ENCODE assay signal across 9 mouse cellular contexts in the genomic region with DNA sequence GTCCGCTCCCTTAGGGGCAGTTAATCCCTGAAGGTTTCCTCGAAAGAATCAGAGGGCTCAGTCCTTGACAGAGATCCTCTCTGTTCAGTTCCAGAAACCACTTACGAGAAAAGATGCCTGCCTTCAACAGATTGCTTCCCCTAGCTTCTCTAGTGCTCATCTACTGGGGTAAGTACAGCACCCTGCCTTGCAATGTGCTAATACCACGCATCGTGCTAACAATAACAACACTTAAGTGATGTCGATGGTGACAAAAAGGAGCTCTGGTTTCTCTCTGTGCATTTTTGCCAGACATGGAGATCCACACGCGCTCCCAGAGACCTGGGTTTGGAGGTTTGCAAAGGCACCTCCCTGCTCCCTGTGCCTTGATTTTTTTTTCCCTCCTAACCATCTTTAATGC. TPM values are rescaled to one million over a fixed set of nuclear protein-coding genes. Genes with fewer than 3 reads are reported as not detected.
DNase-seq lines count a peak whose midpoint lies in the region; ATAC-seq and TF ChIP-seq lines count a peak whose summit lies in the region.
"Had no signal": no experiment of that assay in that cellular context is flagged by ENCODE, and none has a peak within 500 bp of the region (broad histone marks: within the 10 kb centered on the region; RNA-seq: fewer than 3 reads in every experiment).

No protein-coding gene starts in this region.

- peaks cover 15% of the 10 kb centered on the region for H3K27me3 ChIP-seq in lung, embryonic 15.5 days
- peaks cover 12% of the 10 kb centered on the region; the same call in 1 of the 2 replicates for H3K27me3 ChIP-seq in intestine, embryonic 16.5 days (replicated peaks; ENCODE audit: control insufficient read depth, insufficient read depth, low read length)
- H3K27me3 ChIP-seq in stomach, postnatal 0 days (ENCODE audit: control insufficient read depth, insufficient read depth, low read length), result no peaks in the 10 kb centered on the region

- no peak for TF ChIP-seq CTCF in stomach, postnatal 0 days (IDR thresholded peaks at IDR 0.05; ENCODE audit: low read depth)

- DNase-seq in embryo, embryonic 11 days, result peak; percentile 5
- DNase-seq in embryo, embryonic 10.5 days (ENCODE audit: low spot score), result no peak
- no peak for DNase-seq in lung, postnatal 4 days
- no peak for DNase-seq in stomach, postnatal 0 days (ENCODE audit: low spot score)
- no peak for DNase-seq in gastrocnemius, postnatal 14 days

- H3K9me3 ChIP-seq in lung, embryonic 15.5 days, result no peaks in the 10 kb centered on the region
- H3K9me3 ChIP-seq in intestine, embryonic 16.5 days (ENCODE audit: control insufficient read depth, low read length), result no peaks in the 10 kb centered on the region
- no peaks in the 10 kb centered on the region for H3K9me3 ChIP-seq in stomach, postnatal 0 days (ENCODE audit: control insufficient read depth, low read length)

- no peak for ATAC-seq in lung, embryonic 15.5 days (ENCODE audit: borderline replicate concordance, extremely low read depth, low FRiP score, low TSS enrichment)
- no peak for ATAC-seq in intestine, embryonic 16.5 days
- no peak for ATAC-seq in stomach, postnatal 0 days (ENCODE audit: low FRiP score, low TSS enrichment)
- no peak for ATAC-seq in cerebellum, adult (ENCODE audit: insufficient number of reproducible peaks, low FRiP score, low TSS enrichment)
- ATAC-seq: activated CD4-positive, CD25-positive, alpha-beta regulatory T cell, adult 4 months had no signal

- H3K4me1 ChIP-seq in lung, embryonic 15.5 days, result peaks cover 20% of the 10 kb centered on the region
- H3K4me1 ChIP-seq in intestine, embryonic 16.5 days (ENCODE audit: control insufficient read depth, insufficient read depth, low read length), result peaks cover 17% of the 10 kb centered on the region
- no peaks in the 10 kb centered on the region for H3K4me1 ChIP-seq in stomach, postnatal 0 days (replicated peaks; ENCODE audit: control insufficient read depth, insufficient read depth)

- no peak overlapping the region for H3K9ac ChIP-seq in lung, embryonic 15.5 days
- no peak overlapping the region for H3K9ac ChIP-seq in intestine, embryonic 16.5 days (ENCODE audit: low read depth, low read length)
- no peak overlapping the region for H3K9ac ChIP-seq in stomach, postnatal 0 days (ENCODE audit: low read length)

- TF ChIP-seq EP300 in stomach, postnatal 0 days (optimal IDR thresholded peaks at IDR 0.05), result no peak

- 21% methylated on average over 8 of the region's 8 CpGs for WGBS in lung, embryonic 15.5 days
- WGBS in intestine, embryonic 16.5 days, result 22% methylated on average over 8 of the region's 8 CpGs
- WGBS in stomach, postnatal 0 days, result 19% methylated on average over 8 of the region's 8 CpGs

- intact Hi-C loops in gastrocnemius, postnatal 14 days (cut with DNase I; ENCODE audit: low total_unique reads), result no loop called here

- peak overlapping the region; percentile 72 for H3K4me2 ChIP-seq in lung, embryonic 15.5 days
- H3K4me2 ChIP-seq in intestine, embryonic 16.5 days (ENCODE audit: low read depth, low read length), result peak overlapping the region; percentile 73
- H3K4me2 ChIP-seq in stomach, postnatal 0 days (replicated peaks; ENCODE audit: low read depth), result peak overlapping the region; percentile 60; the same call in 1 of the 2 replicates

- H3K27ac ChIP-seq in lung, embryonic 15.5 days, result no peak overlapping the region
- H3K27ac ChIP-seq in intestine, embryonic 16.5 days (ENCODE audit: low read length), result no peak overlapping the region
- H3K27ac ChIP-seq in stomach, postnatal 0 days (replicated peaks), result no peak overlapping the region

- no peaks in the 10 kb centered on the region for H3K36me3 ChIP-seq in lung, embryonic 15.5 days
- H3K36me3 ChIP-seq in intestine, embryonic 16.5 days (ENCODE audit: control insufficient read depth, insufficient read depth, low read length), result no peaks in the 10 kb centered on the region
- no peaks in the 10 kb centered on the region for H3K36me3 ChIP-seq in stomach, postnatal 0 days (ENCODE audit: control insufficient read depth, insufficient read depth, low read length)

- H3K4me3 ChIP-seq in lung, embryonic 15.5 days, result peak overlapping the region; percentile 38; the same call in 1 of the 2 replicates
- no peak overlapping the region; the same call in 1 of the 2 replicates for H3K4me3 ChIP-seq in intestine, embryonic 16.5 days (ENCODE audit: low read length)
- peak overlapping the region; percentile 33; the same call in 1 of the 2 replicates for H3K4me3 ChIP-seq in stomach, postnatal 0 days (ENCODE audit: low read depth, low read length)

RNA-seq across cellular contexts. Expression of a gene that starts 0.9 kb away (rescaled TPM):
- polyA plus RNA-seq in lung, embryonic 15.5 days (2015; fragmentation: Nextera tagmentation; extraction: Ambion mirVana), result 4.8 and 7.5 TPM in 2 replicates
- 4.0 and 4.4 TPM in 2 replicates for polyA plus RNA-seq in intestine, embryonic 16.5 days (2015; fragmentation: Nextera tagmentation; extraction: Ambion mirVana)
- 2.0 and 2.9 TPM in 2 replicates for polyA plus RNA-seq in stomach, postnatal 0 days (2015; fragmentation: Nextera tagmentation; extraction: Ambion mirVana)
- 1 to 10 TPM; 2.5 to 4.2 TPM for total RNA-seq in gastrocnemius, postnatal 14 days (2021)
- polyA plus RNA-seq: activated CD4-positive, CD25-positive, alpha-beta regulatory T cell, adult 4 months had no signal
